Mouse (Mus musculus): ENCODE data around the gene Ctnnal1. TPM values are rescaled to one million over a fixed set of nuclear protein-coding genes. Genes with fewer than 3 reads are reported as not detected.

The Ctnnal1 gene
- 3.4 TPM for total RNA-seq (2023)

DNA sequence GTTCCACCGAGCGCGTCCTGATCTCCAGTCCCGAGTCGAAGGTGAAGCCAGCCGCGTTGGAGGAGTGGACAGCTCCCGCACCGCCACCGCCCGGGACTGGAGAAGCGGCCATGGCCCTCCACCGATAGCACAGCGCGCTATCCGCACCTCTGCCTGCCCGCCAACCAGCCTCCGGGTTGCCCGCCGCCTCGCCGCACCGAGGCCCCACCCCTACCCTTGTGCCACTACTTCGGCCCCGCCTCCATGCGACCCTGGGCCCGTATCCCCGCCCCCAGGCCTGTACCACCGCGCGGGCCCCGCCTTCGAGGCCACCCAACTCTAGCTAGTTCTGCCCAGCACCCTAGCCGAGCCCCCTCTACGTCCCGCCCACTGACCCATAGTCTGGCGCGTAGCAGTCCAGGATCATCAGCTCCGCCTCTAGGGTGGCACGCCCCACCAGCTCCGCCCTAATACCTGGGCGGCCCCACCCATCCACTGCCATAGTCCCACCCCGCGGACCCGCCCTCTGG is at the start of gene Ctnnal1:
Gene Ctnnal1 (minus strand): TSS at position 186 of the 509 bp plus-strand sequence.

DNA sequence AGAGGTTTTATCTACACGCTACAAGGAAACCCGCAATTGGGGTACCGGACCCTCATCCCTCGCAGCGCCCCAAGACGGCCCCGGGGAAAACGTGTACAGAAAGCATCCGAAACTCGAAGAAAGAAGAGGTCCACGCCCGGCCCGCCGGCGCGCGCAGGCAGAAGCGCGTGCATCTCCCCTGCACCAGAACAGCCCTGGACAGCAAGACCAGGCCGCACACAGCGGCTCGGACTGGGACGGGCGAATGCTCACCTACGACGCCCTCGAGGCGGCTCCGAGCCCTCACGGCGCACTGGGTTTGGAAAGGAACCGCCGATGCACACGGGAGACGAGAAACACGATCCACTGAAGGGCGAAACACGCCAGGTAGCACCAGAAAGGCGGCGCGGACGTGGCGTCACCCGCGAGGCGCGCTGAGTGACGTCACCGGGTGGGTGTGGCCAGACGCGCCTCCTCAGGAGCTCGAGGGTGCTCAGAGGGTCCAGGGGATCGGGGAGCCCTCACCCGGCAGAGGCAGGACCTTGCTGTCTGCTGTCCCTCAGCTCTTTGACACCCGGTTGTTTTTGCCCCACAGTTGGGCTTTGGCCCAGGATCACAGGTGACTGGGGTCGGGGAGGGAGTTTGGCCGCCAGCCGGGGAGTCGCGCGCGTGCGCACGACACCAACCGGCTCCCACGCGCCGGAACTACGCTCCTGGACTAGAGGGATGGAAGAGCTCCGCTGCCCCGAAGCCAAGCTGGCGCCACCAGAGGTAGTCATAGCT is 62.9 kb downstream of the Ctnnal1 start, which contains the start of the genes Elp1 and Fam206a:
Gene Elp1 (minus strand): TSS at position 425 of the 762 bp plus-strand sequence.
Gene Fam206a (plus strand): TSS at position 439 of the 762 bp plus-strand sequence.

Other genes starting within 250 kb of the Ctnnal1 start
- gene Gm26657, start 125.1 kb downstream of the Ctnnal1 start, total RNA-seq (2023), result not detected
- 0.91 TPM for gene Actl7b, start 123.7 kb downstream of the Ctnnal1 start, total RNA-seq (2023)
- gene Actl7a, start 121.8 kb downstream of the Ctnnal1 start, total RNA-seq (2023), result not detected
- 42.6 TPM for gene Elp1, start 62.9 kb downstream of the Ctnnal1 start, total RNA-seq (2023)
- gene Fam206a, start 62.8 kb downstream of the Ctnnal1 start, total RNA-seq (2023), result 15.7 TPM
- 33.2 TPM for gene Tmem245, start 82.2 kb upstream of the Ctnnal1 start, total RNA-seq (2023)
- not detected for gene Frrs1l, start 125.2 kb upstream of the Ctnnal1 start, total RNA-seq (2023)

Data from CD4-positive naive resting alpha-beta T cell, adult 76 days (primary cell).